Mouse (Mus musculus): ENCODE measurements around the gene Acsf2.

- TF ChIP-seq POLR2A (IDR thresholded peaks at IDR 0.05; ENCODE audit: extremely low read depth, insufficient read depth, low read length) (no peak), CTCF (IDR thresholded peaks at IDR 0.05; ENCODE audit: extremely low read depth, insufficient read depth, low read length) (no peak)
Measured at GRCm38 (mm10) chr11:94538733-94539292, 62.9 kb downstream of the Acsf2 start.

Measured in cortical plate, adult 2 months (tissue).